Mouse (Mus musculus) retina, adult 2 months (tissue): Measurements from ENCODE around the gene Vmn1r175.
"Not testable (repeated sequence)": the region's sequence is repeated elsewhere in the genome, so short reads cannot be mapped to it uniquely, and the experiment has no call there.

Experiments used
- DNase-seq: peaks from one replicate; pipeline ENCODE4 v3.0.0-alpha.2; 2012; ENCODE audit warnings: low read depth, low spot score

Gene Vmn1r175

GRCm38 (mm10) chr7:23810543-23810942, at the start of gene Vmn1r175:
Gene Vmn1r175, minus strand, starts transcription at chr7:23810643.
- DNase-seq = not testable (repeated sequence)

- not testable (repeated sequence) for DNase-seq
Measured at GRCm38 (mm10) chr7:23837272-23837671, 26.8 kb upstream of the Vmn1r175 start, which contains the start of gene Vmn1r176. Gene Vmn1r176, minus strand, starts transcription at chr7:23837372.

- DNase-seq = no peak
Measured at GRCm38 (mm10) chr7:23784526-23784925, 25.9 kb downstream of the Vmn1r175 start.
